Mouse (Mus musculus) gastrocnemius, adult 2 months (tissue): ENCODE measurements around the gene Foxj1. TPM values are rescaled to one million over a fixed set of nuclear protein-coding genes. Genes with fewer than 3 reads are reported as not detected.

Experiments
- DNase-seq: peaks from one replicate; pipeline ENCODE4 v3.0.0; 2022
- H3K27ac ChIP-seq: fragments of 200-600 bp; 2 replicates; pipeline ENCODE4 v1.8.1; 2022; ENCODE audit warnings: mild to moderate bottlenecking
- H3K4me3 ChIP-seq: fragments of 200-600 bp; 2 replicates; pipeline ENCODE4 v1.8.1; 2022; ENCODE audit warnings: mild to moderate bottlenecking, moderate library complexity
- CTCF ChIP-seq: fragments of 200-600 bp; IDR thresholded peaks from 2 replicates; pipeline ENCODE4 v1.8.1; 2022; ENCODE audit warnings: antibody characterized with exemption, mild to moderate bottlenecking, moderate library complexity
- intact Hi-C: fragments of 180-260 bp; cut with DNase I; formaldehyde crosslinking; loops from one replicate; pipeline ENCODE4 v1.15.1; 2025
- total RNA-seq, 2 experiments: library from RNA; stranded (reverse); gene quantifications; 2 replicates each; pipeline ENCODE4 v1.2.3; 2021

Foxj1 gene
- total RNA-seq, 2 experiments from 2014 or later = 0.14 TPM; not detected in 1

DNA sequence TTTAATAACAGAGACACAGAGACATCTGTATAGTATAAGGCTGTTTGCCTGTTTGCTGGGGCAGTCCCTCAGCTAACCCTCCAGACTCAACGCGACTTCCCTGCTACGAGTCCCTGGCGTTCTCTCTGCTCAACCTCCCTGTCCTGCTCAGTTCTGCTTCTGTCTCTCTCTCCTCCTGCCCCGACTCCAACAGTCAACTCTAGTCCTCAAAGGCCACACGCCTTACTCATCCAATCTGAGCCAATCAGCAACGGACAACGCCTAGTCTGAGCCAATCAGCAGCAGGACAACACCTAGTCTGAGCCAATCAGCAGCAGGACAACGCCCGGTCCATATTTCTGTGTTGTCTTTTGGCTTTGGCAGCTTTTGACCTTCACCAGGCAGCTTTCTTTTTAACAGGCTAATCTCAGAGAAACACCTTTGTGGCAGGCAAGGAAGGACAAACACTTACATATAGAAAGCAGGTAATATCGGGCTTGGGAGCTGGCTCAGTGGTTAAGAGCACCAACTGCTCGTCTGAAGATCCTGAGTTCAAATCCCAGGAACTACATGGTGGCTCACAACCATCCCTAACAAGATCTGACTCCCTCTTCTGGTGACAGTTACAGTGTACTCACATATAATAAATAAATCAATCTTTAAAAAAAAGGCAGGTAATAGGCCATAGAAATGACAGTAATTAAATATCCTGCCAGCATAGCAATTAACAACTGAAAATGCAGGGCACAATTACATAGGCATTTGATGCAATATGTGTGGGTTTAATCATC lies 27.3 kb downstream of the Foxj1 start:
- intact Hi-C loops = no loop called here
- Histone ChIP-seq H3K27ac (peak overlapping the region; percentile 92), H3K4me3 (no peak overlapping the region)
- peak; percentile 44 for DNase-seq
- TF ChIP-seq CTCF = no peak

DNA sequence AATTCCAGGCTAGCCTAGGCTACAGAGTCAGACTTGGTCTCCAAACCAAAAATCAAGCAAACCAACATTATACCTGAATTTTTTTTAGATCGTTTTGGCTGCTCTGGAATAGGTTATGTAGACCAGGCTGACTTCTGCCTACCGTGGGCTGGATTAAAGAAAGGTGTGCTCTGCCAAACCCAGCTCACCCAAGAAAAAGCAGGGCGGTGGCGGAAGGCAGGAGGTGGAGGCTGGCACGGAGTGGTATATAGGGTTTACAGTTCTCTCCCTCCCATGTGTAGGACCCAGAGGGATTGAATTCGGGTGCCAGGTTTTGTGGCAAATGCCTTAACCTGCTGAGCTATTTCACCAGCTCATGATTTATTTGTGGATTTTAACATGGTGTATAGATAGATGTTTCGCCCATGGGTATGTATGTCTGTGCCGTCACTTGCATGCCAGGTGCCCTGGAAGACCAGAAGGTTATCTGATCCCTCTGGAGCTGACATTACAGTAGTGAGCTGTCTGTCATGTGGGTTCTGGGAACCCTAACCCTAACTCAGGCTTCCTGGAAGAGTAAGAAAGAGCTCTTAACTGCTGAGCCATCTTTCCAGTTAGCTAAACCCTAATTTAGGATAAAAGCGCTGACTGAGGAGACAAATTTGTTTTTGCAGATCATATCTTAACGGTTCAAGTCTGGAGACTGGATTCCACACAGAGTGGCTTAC lies 28.0 kb downstream of the Foxj1 start, which contains the start of gene Exoc7:
Exoc7 (minus strand) TSS at position 215 of the 707 bp plus-strand sequence.
- DNase-seq = no peak
- Histone ChIP-seq H3K27ac (peak within 1 kb of the TSS; percentile 92), H3K4me3 (peak within 1 kb of the TSS; percentile 79)
- intact Hi-C loops = no loop called here
- no peak for TF ChIP-seq CTCF

DNA sequence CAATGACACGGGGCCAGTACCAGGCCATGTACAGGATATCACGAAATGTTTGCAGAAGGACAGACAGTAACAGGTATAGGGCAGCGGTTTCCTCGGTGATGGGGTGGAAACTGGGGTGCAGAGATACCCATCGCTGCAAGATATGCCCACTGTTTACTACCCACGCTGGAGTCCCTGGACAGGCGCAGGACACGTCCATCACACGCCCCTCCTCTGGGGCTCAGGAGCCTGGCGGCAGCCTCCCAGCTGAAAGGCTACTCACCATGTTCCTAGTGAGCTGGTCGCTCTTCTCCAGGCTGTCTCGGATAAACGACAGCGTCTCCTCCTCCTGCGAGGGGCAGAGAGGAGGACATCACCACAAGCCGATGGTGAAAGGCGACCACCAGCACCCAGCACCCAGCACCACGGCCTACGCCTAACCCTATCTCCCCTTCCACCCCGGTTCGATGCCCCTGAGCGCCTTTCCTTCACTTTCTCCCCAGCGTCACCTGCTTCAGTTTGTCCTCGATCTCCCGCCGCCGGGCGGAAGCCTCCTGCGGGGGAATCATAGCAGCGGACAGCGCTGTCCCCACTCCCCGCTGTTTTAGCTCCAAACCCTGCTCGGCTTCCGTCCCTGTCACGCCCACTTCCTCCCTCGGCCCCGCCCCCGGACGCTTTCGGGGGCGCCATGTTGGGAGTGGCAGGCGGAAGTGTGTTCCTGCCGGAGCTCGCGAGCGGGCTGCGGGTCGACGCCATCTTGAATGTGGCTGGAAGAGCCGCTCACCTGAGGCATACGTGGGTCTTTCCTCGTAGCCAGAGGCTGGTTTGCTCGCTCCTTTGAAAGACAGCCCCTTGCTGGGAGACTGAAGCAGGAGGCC lies 28.8 kb downstream of the Foxj1 start:
- H3K27ac ChIP-seq = peak overlapping the region; percentile 92

DNA sequence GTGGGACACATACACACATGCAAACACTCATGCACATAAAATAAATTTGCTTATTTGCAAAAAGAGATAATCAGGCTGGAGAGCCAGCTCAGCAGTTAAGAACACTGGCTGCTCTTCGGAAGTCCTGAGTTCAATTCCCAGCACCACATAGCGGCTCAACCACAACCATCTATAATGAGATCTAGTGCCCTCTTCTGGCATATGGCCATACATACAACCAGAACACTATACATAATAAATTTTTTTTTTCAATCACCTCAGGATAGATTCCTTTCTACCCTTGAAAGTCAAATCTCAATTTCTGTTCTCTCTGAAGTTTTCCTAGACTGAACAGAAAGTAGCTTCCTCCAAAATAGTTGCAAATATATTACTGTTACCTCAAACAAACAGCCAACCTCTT lies 29.8 kb downstream of the Foxj1 start:
- intact Hi-C loops = no loop called here
- Histone ChIP-seq H3K27ac (peak overlapping the region; percentile 92; the same call in 1 of the 2 replicates), H3K4me3 (peak overlapping the region; percentile 79)
- no peak for DNase-seq
- no peak for TF ChIP-seq CTCF

More for the DNA sequence above, 28.8 kb downstream of the Foxj1 start:
- intact Hi-C loops = no loop called here
- DNase-seq = peak; percentile 96
- no peak for TF ChIP-seq CTCF
- peak overlapping the region; percentile 79 for H3K4me3 ChIP-seq

DNA sequence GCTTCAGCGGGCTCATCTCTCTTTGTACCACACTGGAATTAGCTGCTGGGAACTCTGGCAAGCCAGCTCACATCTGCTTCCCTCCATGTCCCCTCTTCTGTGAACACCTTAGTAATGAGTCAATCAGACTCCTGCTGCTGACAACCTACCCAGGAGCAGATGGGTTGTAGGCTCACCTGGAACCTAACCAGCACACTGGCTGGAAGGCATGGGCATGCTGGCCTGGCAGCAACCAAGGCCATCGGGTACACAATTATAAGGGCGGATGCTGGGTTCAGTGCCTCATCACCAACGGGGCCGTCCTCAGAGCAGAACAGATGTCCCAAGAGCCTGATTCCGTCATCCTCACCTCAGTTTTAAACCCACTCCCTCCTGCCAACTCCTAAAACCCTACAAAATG lies 36.6 kb downstream of the Foxj1 start:
- no peak overlapping the region for H3K27ac ChIP-seq
- no peak overlapping the region for H3K4me3 ChIP-seq
- intact Hi-C loops = no loop called here
- peak; percentile 10 for DNase-seq
- no peak for TF ChIP-seq CTCF

DNA sequence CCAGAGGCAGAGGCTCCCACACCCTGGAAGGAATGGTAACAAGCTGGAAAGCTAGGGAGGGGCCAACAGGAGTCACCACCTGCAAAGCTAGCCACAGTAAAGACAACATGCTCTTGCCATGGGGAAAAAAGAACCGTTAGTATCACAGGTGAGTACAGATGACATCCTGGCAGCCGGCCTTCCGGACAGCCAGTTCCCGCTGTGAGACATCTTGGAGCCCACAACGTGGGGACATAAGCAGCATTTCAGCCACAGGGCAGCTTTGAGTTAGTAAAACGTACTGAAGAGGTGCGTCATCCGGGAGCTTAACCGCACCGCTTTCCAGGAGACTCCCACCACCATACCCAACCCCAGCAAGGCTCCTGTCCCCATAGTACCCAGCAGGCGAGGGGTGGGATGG lies 37.0 kb downstream of the Foxj1 start:
- Histone ChIP-seq H3K27ac (no peak overlapping the region), H3K4me3 (no peak overlapping the region)
- peak; percentile 20 for DNase-seq
- no peak for TF ChIP-seq CTCF
- intact Hi-C loops = no loop called here

DNA sequence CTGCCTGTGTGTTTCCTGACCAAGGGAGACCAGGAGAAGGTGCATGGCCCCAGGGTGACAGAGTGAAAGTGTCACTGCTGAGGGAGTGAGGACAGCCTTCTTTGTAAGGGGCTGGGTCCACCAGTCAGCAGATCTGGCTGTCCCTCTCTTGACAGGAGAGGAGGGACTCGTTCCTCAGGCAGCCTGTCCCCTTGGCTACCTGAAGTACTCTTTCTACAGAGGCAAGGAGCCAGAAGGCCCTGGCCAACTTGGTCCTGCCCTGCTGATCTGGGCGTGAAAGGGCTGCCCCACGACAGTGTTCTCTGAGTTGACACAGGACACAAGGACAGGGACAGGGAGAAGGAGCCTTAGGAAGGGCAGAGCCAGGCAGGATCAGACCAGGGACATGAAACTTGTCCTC lies 38.2 kb downstream of the Foxj1 start:
- peak; percentile 49 for DNase-seq
- peak overlapping the region; percentile 64 for H3K27ac ChIP-seq
- H3K4me3 ChIP-seq = no peak overlapping the region
- TF ChIP-seq CTCF = no peak
- intact Hi-C loops = no loop called here

DNA sequence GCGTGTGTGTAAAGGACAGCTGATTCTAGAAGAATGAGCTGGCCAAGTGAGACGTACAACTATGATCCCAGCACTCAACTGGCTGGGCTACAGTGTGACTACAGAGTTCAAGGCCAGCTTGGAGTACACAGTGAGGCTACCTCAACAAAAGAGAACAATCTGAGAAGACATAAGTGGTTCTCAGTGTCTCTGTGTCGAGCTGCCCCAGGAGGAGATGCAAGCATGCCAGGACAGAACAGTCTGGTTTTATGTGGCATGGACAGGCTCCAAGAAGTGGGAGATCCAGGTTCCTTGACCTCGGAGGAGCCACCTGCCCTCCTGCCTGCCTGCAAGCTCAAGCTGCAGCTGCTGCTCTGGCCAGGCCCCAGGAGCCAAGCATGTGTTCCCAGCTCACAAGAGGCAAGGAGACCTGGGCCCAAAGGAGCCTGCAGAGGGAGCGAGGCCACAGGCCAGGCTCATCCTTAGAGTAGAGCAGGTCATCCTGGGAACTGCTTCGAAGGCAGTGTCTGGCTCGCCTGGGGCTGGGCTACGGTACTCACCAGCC lies 38.9 kb downstream of the Foxj1 start:
- DNase-seq = peak; percentile 73
- no peak for TF ChIP-seq CTCF
- intact Hi-C loops = no loop called here
- H3K4me3 ChIP-seq = no peak overlapping the region
- H3K27ac ChIP-seq = peak overlapping the region; percentile 64

DNA sequence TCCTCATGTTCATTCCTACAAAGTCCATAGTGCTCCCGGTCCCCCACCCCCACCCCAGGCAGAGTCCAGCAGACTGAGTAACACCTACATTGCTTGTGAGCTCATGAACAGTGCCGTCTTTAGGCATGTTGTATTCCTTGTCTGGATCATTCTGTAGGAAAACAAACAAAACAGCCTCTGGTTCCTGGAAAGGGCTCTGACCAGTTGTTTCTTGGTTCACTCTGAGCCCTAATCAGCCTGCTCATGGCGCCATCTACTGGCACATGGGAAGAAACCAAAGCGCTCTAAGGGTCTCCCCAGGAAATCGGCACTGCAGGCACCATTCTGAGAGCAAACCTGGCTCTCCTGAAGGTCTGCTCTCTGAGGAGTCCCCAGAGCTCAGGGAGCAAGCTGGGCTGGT lies 40.9 kb downstream of the Foxj1 start:
- intact Hi-C loops = loop anchor here (1.0 kb wide), 1 partner anchor 68 kb away; no protein-coding TSS in a partner anchor
- peak; percentile 61 for DNase-seq
- H3K4me3 ChIP-seq = no peak overlapping the region
- TF ChIP-seq CTCF = peak; percentile 80
- no peak overlapping the region for H3K27ac ChIP-seq

DNA sequence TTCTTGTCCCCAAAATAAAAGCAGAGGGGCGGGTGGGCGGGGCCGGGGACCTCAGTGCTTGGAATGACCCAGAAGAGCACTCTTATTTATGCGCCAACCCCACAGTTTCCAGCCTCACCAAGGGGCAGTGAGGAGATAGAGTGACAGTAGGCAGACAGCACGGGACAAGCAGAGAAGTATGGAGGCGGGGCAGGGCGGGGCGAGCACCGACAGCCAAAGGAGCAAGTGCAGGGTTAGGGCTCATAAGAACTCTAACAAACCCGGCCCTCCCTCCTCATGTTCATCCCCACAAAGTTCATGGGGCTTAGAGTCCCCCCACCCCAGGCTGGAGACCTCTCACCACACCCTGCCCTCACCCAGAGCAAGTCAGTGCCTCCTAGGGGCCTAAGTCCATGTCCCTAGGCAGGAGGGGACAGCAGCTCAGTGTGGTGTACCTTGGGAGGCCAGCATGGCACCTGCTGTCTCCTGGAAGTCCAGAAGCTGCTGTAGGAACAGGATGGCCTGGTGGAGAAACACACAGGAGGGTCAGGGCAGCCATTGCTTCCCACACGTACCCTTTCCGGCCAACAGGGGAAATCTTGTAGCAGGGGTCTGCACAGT lies 41.6 kb downstream of the Foxj1 start:
- no peak for TF ChIP-seq CTCF
- intact Hi-C loops = loop anchor here (1.0 kb wide), 1 partner anchor 67 kb away; no protein-coding TSS in a partner anchor
- Histone ChIP-seq H3K4me3 (no peak overlapping the region), H3K27ac (no peak overlapping the region)
- DNase-seq = no peak

DNA sequence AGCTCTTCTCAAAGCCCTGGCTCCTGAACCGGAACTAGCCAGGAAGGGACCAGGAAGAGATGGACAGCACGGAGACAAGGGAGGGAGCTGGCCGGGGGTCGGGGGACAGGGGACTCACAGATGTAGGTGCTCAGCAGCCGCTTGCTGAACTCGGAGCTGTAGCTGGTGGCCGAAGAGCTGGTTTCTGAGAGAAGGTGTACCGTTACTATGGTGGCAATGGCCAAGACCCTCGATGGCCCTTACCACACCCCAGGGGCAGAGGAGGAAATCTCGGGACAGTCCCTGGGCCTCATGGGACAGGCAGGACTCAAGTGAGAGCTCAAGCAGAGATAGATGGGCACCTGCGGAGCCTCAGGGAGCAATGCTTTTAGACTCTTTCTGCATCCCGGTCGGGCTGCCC lies 42.8 kb downstream of the Foxj1 start:
- intact Hi-C loops = no loop called here
- DNase-seq = no peak
- no peak for TF ChIP-seq CTCF
- Histone ChIP-seq H3K4me3 (no peak overlapping the region), H3K27ac (no peak overlapping the region)

DNA sequence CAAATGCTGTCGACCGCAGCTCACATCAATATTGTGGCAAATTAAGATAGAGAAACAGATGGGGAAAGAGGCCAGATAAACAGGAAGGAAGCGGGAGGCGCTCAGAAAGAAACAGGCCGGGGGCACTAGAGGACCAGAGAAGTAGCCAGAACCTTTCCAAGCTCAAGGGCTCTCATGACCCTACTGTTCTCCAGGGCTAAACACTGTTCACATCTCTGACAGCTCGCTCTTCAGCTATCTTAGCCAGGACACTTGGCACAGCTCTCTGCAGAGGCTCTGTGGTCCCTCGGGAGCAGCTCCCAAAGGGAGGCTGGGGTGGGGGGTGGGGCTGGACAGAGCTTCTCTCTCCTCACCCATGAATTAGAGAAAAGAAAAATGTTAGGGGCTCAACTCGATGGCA lies 44.6 kb downstream of the Foxj1 start:
- intact Hi-C loops = no loop called here
- H3K4me3 ChIP-seq = no peak overlapping the region
- DNase-seq = no peak
- no peak for TF ChIP-seq CTCF
- no peak overlapping the region for H3K27ac ChIP-seq
